Mouse (Mus musculus) heart, embryonic 16.5 days (tissue): ENCODE data around the gene Cntnap2. TPM values are rescaled to one million over a fixed set of nuclear protein-coding genes. Genes with fewer than 3 reads are reported as not detected.

Experiments
- ATAC-seq: fragments of 200-750 bp; cut with Nextera tagmentation; replicated peaks from 2 replicates; pipeline ENCODE4 v1.8.0; 2017; ENCODE audit warnings: moderate number of reproducible peaks; ENCODE audit not compliant: insufficient read depth, low FRiP score; ENCODE audit errors: extremely low read depth
- H3K27ac ChIP-seq: fragments of 300-500 bp; sonication (generic); 2 replicates; pipeline ENCODE4 v1.5.1; 2014; ENCODE audit warnings: mild to moderate bottlenecking, low read length, control low read depth, moderate library complexity
- H3K27me3 ChIP-seq: fragments of 300-500 bp; sonication (generic); 2 replicates; pipeline ENCODE4 v1.6.1; 2014; ENCODE audit warnings: low read length, mixed read lengths; ENCODE audit not compliant: control insufficient read depth, insufficient read depth
- H3K36me3 ChIP-seq: fragments of 300-500 bp; sonication (generic); 2 replicates; pipeline ENCODE4 v1.6.1; 2014; ENCODE audit not compliant: control insufficient read depth, insufficient read depth
- H3K4me1 ChIP-seq: fragments of 300-500 bp; sonication (generic); 2 replicates; pipeline ENCODE4 v1.6.1; 2014; ENCODE audit warnings: low read length, mixed read lengths; ENCODE audit not compliant: control insufficient read depth, insufficient read depth
- H3K4me2 ChIP-seq: fragments of 300-500 bp; sonication (generic); 2 replicates; pipeline ENCODE4 v1.6.1; 2014; ENCODE audit warnings: low read depth, mild to moderate bottlenecking, control low read depth, low read length
- H3K4me3 ChIP-seq: fragments of 300-500 bp; sonication (generic); 2 replicates; pipeline ENCODE4 v1.5.1; 2014; ENCODE audit warnings: mild to moderate bottlenecking, control low read depth, low read length
- H3K9ac ChIP-seq: fragments of 300-500 bp; sonication (generic); 2 replicates; pipeline ENCODE4 v1.6.1; 2014; ENCODE audit warnings: low read length, control low read depth
- H3K9me3 ChIP-seq: fragments of 300-500 bp; sonication (generic); replicated peaks from 2 replicates; pipeline ENCODE4 v1.6.1; 2016; ENCODE audit warnings: low read length; ENCODE audit not compliant: control insufficient read depth
- WGBS: fragments of 180-500 bp; shearing (Covaris S2); extraction: QIAGEN DNeasy Blood & Tissue Kit; methylation state at CpG from one replicate; pipeline ENCODE4 v1.1.7; 2014; 5-methylcytosine and 5-hydroxymethylcytosine counted together
- polyA plus RNA-seq: library from polyadenylated mRNA; unstranded; fragments of >200 nt; fragmentation: Nextera tagmentation; extraction: Ambion mirVana; gene quantifications from 2 replicates; pipeline ENCODE4 v1.2.1, GENCODE M21; 2015

The Cntnap2 gene
- polyA plus RNA-seq, 1 experiment from 2014 or later = 0.46 TPM

- H3K9ac ChIP-seq = no peak overlapping the region
- no peaks in the 10 kb centered on the region for H3K27me3 ChIP-seq
- no peak overlapping the region for H3K27ac ChIP-seq
- no peaks in the 10 kb centered on the region for H3K36me3 ChIP-seq
- 80% methylated on average over 4 of the region's 4 CpGs for WGBS
- no peaks in the 10 kb centered on the region for H3K4me1 ChIP-seq
- no peak overlapping the region for H3K4me3 ChIP-seq
- no peak for ATAC-seq
- no peak overlapping the region for H3K4me2 ChIP-seq
- no peaks in the 10 kb centered on the region for H3K9me3 ChIP-seq
Measured at GRCm38 (mm10) chr6:46201828-46202227, 1142.7 kb downstream of the Cntnap2 start.

- no peak for ATAC-seq
- Histone ChIP-seq H3K27ac (no peak overlapping the region), H3K27me3 (no peaks in the 10 kb centered on the region), H3K36me3 (no peaks in the 10 kb centered on the region), H3K4me2 (no peak overlapping the region), H3K4me3 (no peak overlapping the region), H3K9me3 (no peaks in the 10 kb centered on the region), H3K9ac (no peak overlapping the region), H3K4me1 (no peaks in the 10 kb centered on the region)
- 60% methylated on average over 2 of the region's 2 CpGs for WGBS
Measured at GRCm38 (mm10) chr6:46205531-46205930, 1146.4 kb downstream of the Cntnap2 start.

GRCm38 (mm10) chr6:46232889-46233288, 1173.7 kb downstream of the Cntnap2 start:
- no peak for ATAC-seq
- WGBS = 82% methylated on average over 1 of the region's 1 CpGs

GRCm38 (mm10) chr6:46240349-46240748, 1181.2 kb downstream of the Cntnap2 start:
- 36% methylated on average over 2 of the region's 2 CpGs for WGBS
- ATAC-seq = no peak

More at GRCm38 (mm10) chr6:46232889-46233288, 1173.7 kb downstream of the Cntnap2 start:
- H3K4me1 ChIP-seq = no peaks in the 10 kb centered on the region
- no peaks in the 10 kb centered on the region for H3K27me3 ChIP-seq
- no peaks in the 10 kb centered on the region for H3K9me3 ChIP-seq
- H3K27ac ChIP-seq = no peak overlapping the region
- H3K4me3 ChIP-seq = no peak overlapping the region
- no peaks in the 10 kb centered on the region for H3K36me3 ChIP-seq
- H3K4me2 ChIP-seq = no peak overlapping the region
- H3K9ac ChIP-seq = no peak overlapping the region

GRCm38 (mm10) chr6:46263171-46263570, 1204.0 kb downstream of the Cntnap2 start:
- Histone ChIP-seq H3K4me2 (no peak overlapping the region), H3K4me3 (no peak overlapping the region), H3K27ac (no peak overlapping the region), H3K9ac (no peak overlapping the region), H3K36me3 (no peaks in the 10 kb centered on the region), H3K9me3 (no peaks in the 10 kb centered on the region), H3K27me3 (no peaks in the 10 kb centered on the region), H3K4me1 (no peaks in the 10 kb centered on the region)
- 18% methylated on average over 1 of the region's 1 CpGs for WGBS
- no peak for ATAC-seq

More at GRCm38 (mm10) chr6:46240349-46240748, 1181.2 kb downstream of the Cntnap2 start:
- Histone ChIP-seq H3K27me3 (no peaks in the 10 kb centered on the region), H3K4me1 (no peaks in the 10 kb centered on the region), H3K9me3 (no peaks in the 10 kb centered on the region), H3K27ac (no peak overlapping the region), H3K36me3 (no peaks in the 10 kb centered on the region), H3K9ac (no peak overlapping the region), H3K4me3 (no peak overlapping the region), H3K4me2 (no peak overlapping the region)

GRCm38 (mm10) chr6:46346946-46347345, 1287.8 kb downstream of the Cntnap2 start:
- Histone ChIP-seq H3K9me3 (no peaks in the 10 kb centered on the region), H3K4me3 (no peak overlapping the region), H3K36me3 (no peaks in the 10 kb centered on the region), H3K9ac (no peak overlapping the region), H3K4me2 (no peak overlapping the region), H3K4me1 (no peaks in the 10 kb centered on the region), H3K27me3 (no peaks in the 10 kb centered on the region), H3K27ac (no peak overlapping the region)
- WGBS = 74% methylated on average over 5 of the region's 5 CpGs
- ATAC-seq = no peak

- ATAC-seq = no peak
- Histone ChIP-seq H3K36me3 (no peaks in the 10 kb centered on the region), H3K27me3 (no peaks in the 10 kb centered on the region), H3K27ac (no peak overlapping the region), H3K9me3 (no peaks in the 10 kb centered on the region), H3K9ac (no peak overlapping the region), H3K4me3 (no peak overlapping the region), H3K4me2 (no peak overlapping the region), H3K4me1 (no peaks in the 10 kb centered on the region)
- WGBS = 67% methylated on average over 2 of the region's 2 CpGs
Measured at GRCm38 (mm10) chr6:46361091-46361490, 1301.9 kb downstream of the Cntnap2 start.

- H3K4me2 ChIP-seq = no peak overlapping the region
- no peak for ATAC-seq
- no peaks in the 10 kb centered on the region for H3K36me3 ChIP-seq
- no peak overlapping the region for H3K4me3 ChIP-seq
- no peaks in the 10 kb centered on the region for H3K9me3 ChIP-seq
- WGBS = 74% methylated on average over 1 of the region's 1 CpGs
- no peak overlapping the region for H3K27ac ChIP-seq
- no peaks in the 10 kb centered on the region for H3K4me1 ChIP-seq
- no peaks in the 10 kb centered on the region for H3K27me3 ChIP-seq
- no peak overlapping the region for H3K9ac ChIP-seq
Measured at GRCm38 (mm10) chr6:46362156-46362555, 1303.0 kb downstream of the Cntnap2 start.

GRCm38 (mm10) chr6:46398725-46399589, 1339.8 kb downstream of the Cntnap2 start:
- Histone ChIP-seq H3K27me3 (no peaks in the 10 kb centered on the region), H3K4me3 (no peak overlapping the region), H3K9me3 (no peaks in the 10 kb centered on the region), H3K9ac (no peak overlapping the region), H3K36me3 (no peaks in the 10 kb centered on the region), H3K4me1 (no peaks in the 10 kb centered on the region), H3K27ac (no peak overlapping the region), H3K4me2 (no peak overlapping the region)
- 64% methylated on average over 2 of the region's 2 CpGs for WGBS
- ATAC-seq = no peak
